Mouse (Mus musculus) ovary, adult 2 months (tissue): ENCODE results near the gene Ccdc107. TPM values are rescaled to one million over a fixed set of nuclear protein-coding genes. Genes with fewer than 3 reads are reported as not detected.

Source experiments
- polyA plus RNA-seq: library from polyadenylated mRNA; depleted of rRNA; stranded (reverse); fragments of >200 nt; gene quantifications from 2 replicates; pipeline ENCODE4 v1.2.3, GENCODE M21; 2012; rRNA removed

Gene Ccdc107
- 256 and 473 TPM in 2 replicates for polyA plus RNA-seq

GRCm38 (mm10) chr4:43492821-43493185, at the start of gene Ccdc107:
Gene Ccdc107 (plus strand): TSS chr4:43492900.

GRCm38 (mm10) chr4:43454041-43454836, 38.5 kb upstream of the Ccdc107 start, which contains the start of gene Cd72:
Gene Cd72 (minus strand): TSS chr4:43454628.

GRCm38 (mm10) chr4:43483535-43484091, 9.1 kb upstream of the Ccdc107 start, which contains the start of gene Sit1:
Gene Sit1 (minus strand): TSS chr4:43483734.

GRCm38 (mm10) chr4:43499407-43500333, 7.0 kb downstream of the Ccdc107 start, which contains the start of gene Arhgef39:
Gene Arhgef39 (minus strand): TSS chr4:43499695.

GRCm38 (mm10) chr4:43506536-43507185, 14.0 kb downstream of the Ccdc107 start, which contains the start of gene Car9:
Gene Car9 (plus strand): TSS chr4:43506966.

Other genes with a start within 250 kb of the Ccdc107 start
- gene Atp8b5, start 225.7 kb upstream of the Ccdc107 start, polyA plus RNA-seq, result 0.34 and 0.39 TPM in 2 replicates
- 22.6 and 22.9 TPM in 2 replicates for gene Rusc2, start 110.9 kb upstream of the Ccdc107 start, polyA plus RNA-seq
- gene Fam166b, start 63.8 kb upstream of the Ccdc107 start, polyA plus RNA-seq, result 17.4 and 21.9 TPM in 2 replicates
- gene Tesk1, start 51.0 kb upstream of the Ccdc107 start, polyA plus RNA-seq, result 102 and 112 TPM in 2 replicates
- 3.9 and 6.4 TPM in 2 replicates for gene Cd72, start 38.3 kb upstream of the Ccdc107 start, polyA plus RNA-seq
- not detected in 2 replicates for gene Sit1, start 9.2 kb upstream of the Ccdc107 start, polyA plus RNA-seq
- gene Arhgef39, start 6.8 kb downstream of the Ccdc107 start, polyA plus RNA-seq, result 31.5 and 48.4 TPM in 2 replicates
- gene Car9, start 14.1 kb downstream of the Ccdc107 start, polyA plus RNA-seq, result 6.6 and 7.2 TPM in 2 replicates
- gene Tpm2, start 30.9 kb downstream of the Ccdc107 start, polyA plus RNA-seq, result 105 and 120 TPM in 2 replicates
- 125 and 150 TPM in 2 replicates for gene Creb3, start 69.4 kb downstream of the Ccdc107 start, polyA plus RNA-seq
- gene Tln1, start 69.8 kb downstream of the Ccdc107 start, polyA plus RNA-seq, result 193 and 213 TPM in 2 replicates
- gene Rgp1, start 85.8 kb downstream of the Ccdc107 start, polyA plus RNA-seq, result 70.8 and 74.5 TPM in 2 replicates
- gene Gba2, start 86.0 kb downstream of the Ccdc107 start, polyA plus RNA-seq, result 26.8 and 33.6 TPM in 2 replicates
- gene Msmp, start 91.6 kb downstream of the Ccdc107 start, polyA plus RNA-seq, result 0.63 and 1.5 TPM in 2 replicates
- gene Npr2, start 139.0 kb downstream of the Ccdc107 start, polyA plus RNA-seq, result 113 and 117 TPM in 2 replicates
- gene Spag8, start 160.7 kb downstream of the Ccdc107 start, polyA plus RNA-seq, result 20.8 and 24.0 TPM in 2 replicates
- gene Hint2, start 163.6 kb downstream of the Ccdc107 start, polyA plus RNA-seq, result 65.2 and 84.4 TPM in 2 replicates
- 24.0 and 31.0 TPM in 2 replicates for gene Tmem8b, start 176.1 kb downstream of the Ccdc107 start, polyA plus RNA-seq
- 0.05 TPM in 1 of 2 replicates, not detected in the other for gene Fam221b, start 176.2 kb downstream of the Ccdc107 start, polyA plus RNA-seq
- not detected in 2 replicates for gene Olfr70, start 207.9 kb downstream of the Ccdc107 start, polyA plus RNA-seq
- gene Olfr71, start 217.4 kb downstream of the Ccdc107 start, polyA plus RNA-seq, result not detected in 2 replicates
- gene Hrct1, start 234.3 kb downstream of the Ccdc107 start, polyA plus RNA-seq, result 4.2 and 5.3 TPM in 2 replicates
- gene Spaar, start 237.1 kb downstream of the Ccdc107 start, polyA plus RNA-seq, result 1.0 and 1.1 TPM in 2 replicates